Mouse (Mus musculus): Measurements from ENCODE around the gene 5730522E02Rik. TPM values are rescaled to one million over a fixed set of nuclear protein-coding genes. Genes with fewer than 3 reads are reported as not detected.

Gene 5730522E02Rik
- total RNA-seq, 2 experiments from 2014 or later, result not detected

DNA sequence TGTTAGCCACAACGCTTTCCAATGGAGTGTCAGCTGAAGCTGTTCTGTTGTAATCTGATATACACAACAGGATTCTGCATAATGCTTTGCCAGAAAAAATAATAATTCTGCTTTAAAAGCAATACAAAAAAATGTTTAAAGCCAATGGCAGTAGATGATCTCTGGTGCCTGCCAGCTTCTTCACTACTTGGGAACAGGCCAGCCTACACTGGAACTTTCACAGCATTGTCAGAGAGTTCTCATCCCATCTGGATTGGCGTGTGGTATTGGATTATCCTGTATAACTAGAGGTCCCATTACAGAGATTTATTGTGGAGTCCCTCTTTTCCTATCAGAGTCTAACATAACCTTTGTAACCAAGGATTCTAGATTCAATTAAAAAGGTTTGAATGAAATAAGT, 639.2 kb downstream of the 5730522E02Rik start:
- intact Hi-C loops (cut with DNase I), result no loop called here
- no peak for DNase-seq

Small RNA genes within 50 kb of the gene (microRNA-seq; reads per million reads assigned to microRNA genes)
- 0 reads per million in 2 experiments for gene Mir6372 (ENCODE audit: borderline number of aligned reads in 2 of 2)

Other genes starting within 250 kb of the 5730522E02Rik start
- gene Fancl, start 175.4 kb upstream of the 5730522E02Rik start, total RNA-seq (2021), result 1 to 10 TPM; 7.0 to 7.8 TPM

Data from heart, postnatal 36 days (tissue).